26 mouse cellular contexts compared by ENCODE assay signal in genomic region chr9:90122246-90122740, GRCm38 (mm10). TPM values are rescaled to one million over a fixed set of nuclear protein-coding genes. Genes with fewer than 3 reads are reported as not detected.
DNase-seq lines count a peak whose midpoint lies in the region; ATAC-seq lines count a peak whose summit lies in the region.
"Had no signal": no experiment of that assay in that cellular context is flagged by ENCODE, and none has a peak within 500 bp of the region (broad histone marks: within the 10 kb centered on the region; RNA-seq: fewer than 3 reads in every experiment).

No protein-coding gene starts in this region.

- H3K9ac ChIP-seq in heart, embryonic 11.5 days (ENCODE audit: low read depth, low read length) = no peak overlapping the region
- no peak overlapping the region for H3K9ac ChIP-seq in midbrain, embryonic 16.5 days (ENCODE audit: low read depth, low read length)
- H3K9ac ChIP-seq: forebrain, embryonic 13.5 days; heart, embryonic 12.5 days; heart, embryonic 15.5 days; hindbrain, embryonic 13.5 days; intestine, embryonic 15.5 days had no signal

- no peaks in the 10 kb centered on the region for H3K4me1 ChIP-seq in heart, embryonic 11.5 days (ENCODE audit: control insufficient read depth, insufficient read depth, low read length)
- H3K4me1 ChIP-seq in megakaryocyte, embryonic 14.5 days = peaks cover 28% of the 10 kb centered on the region
- no peaks in the 10 kb centered on the region for H3K4me1 ChIP-seq in midbrain, embryonic 16.5 days (ENCODE audit: control insufficient read depth, insufficient read depth, low read length)

- no peak overlapping the region for H3K4me2 ChIP-seq in heart, embryonic 11.5 days
- no peak overlapping the region for H3K4me2 ChIP-seq in midbrain, embryonic 16.5 days (ENCODE audit: low read length)
- H3K4me2 ChIP-seq: forebrain, embryonic 13.5 days; heart, embryonic 12.5 days; heart, embryonic 15.5 days; hindbrain, embryonic 13.5 days; intestine, embryonic 15.5 days had no signal

- no peak for ATAC-seq in heart, embryonic 11.5 days (replicated peaks; ENCODE audit: insufficient number of reproducible peaks, low FRiP score, low TSS enrichment)
- no peak for ATAC-seq in megakaryocyte, adult 5-6 weeks (ENCODE audit: poor library complexity, severe bottlenecking)
- peak; percentile 20 for ATAC-seq in common myeloid progenitor, adult 5-6 weeks (replicated peaks; ENCODE audit: low read depth, poor library complexity, severe bottlenecking)
- ATAC-seq in midbrain, embryonic 16.5 days = no peak
- ATAC-seq: CD4-positive, CD25-positive, alpha-beta regulatory T cell, adult 4 months; forebrain, embryonic 13.5 days; forebrain, embryonic 16.5 days; hindbrain, embryonic 16.5 days; intestine, embryonic 15.5 days had no signal

- no peak overlapping the region for H3K4me3 ChIP-seq in heart, embryonic 11.5 days (ENCODE audit: low read depth, low read length)
- peak overlapping the region; percentile 53 for H3K4me3 ChIP-seq in megakaryocyte, embryonic 14.5 days (replicated peaks)
- no peak overlapping the region for H3K4me3 ChIP-seq in midbrain, embryonic 16.5 days (ENCODE audit: low read depth, low read length)
- H3K4me3 ChIP-seq: forebrain, embryonic 10.5 days; forebrain, embryonic 13.5 days; heart, embryonic 12.5 days; heart, embryonic 15.5 days; hindbrain, embryonic 10.5 days; hindbrain, embryonic 13.5 days; intestine, embryonic 15.5 days had no signal

- WGBS in heart, embryonic 11.5 days (ENCODE audit: insufficient replicate concordance) = 68% methylated on average over 4 of the region's 4 CpGs
- 80% methylated on average over 4 of the region's 4 CpGs for WGBS in midbrain, embryonic 16.5 days

- no peaks in the 10 kb centered on the region for H3K9me3 ChIP-seq in heart, embryonic 11.5 days (replicated peaks; ENCODE audit: control insufficient read depth, low read length)
- H3K9me3 ChIP-seq in megakaryocyte, embryonic 14.5 days = no peaks in the 10 kb centered on the region
- H3K9me3 ChIP-seq in midbrain, embryonic 16.5 days (replicated peaks; ENCODE audit: control insufficient read depth, low read length, poor library complexity, severe bottlenecking) = no peaks in the 10 kb centered on the region
- H3K9me3 ChIP-seq: forebrain, embryonic 10.5 days; forebrain, embryonic 13.5 days; heart, embryonic 12.5 days; heart, embryonic 15.5 days; hindbrain, embryonic 10.5 days; hindbrain, embryonic 13.5 days; intestine, embryonic 15.5 days had no signal

- H3K27me3 ChIP-seq in heart, embryonic 11.5 days (ENCODE audit: control insufficient read depth, insufficient read depth, low read length) = no peaks in the 10 kb centered on the region
- H3K27me3 ChIP-seq in megakaryocyte, embryonic 14.5 days (replicated peaks) = no peaks in the 10 kb centered on the region
- no peaks in the 10 kb centered on the region for H3K27me3 ChIP-seq in midbrain, embryonic 16.5 days (ENCODE audit: control insufficient read depth, insufficient read depth, low read depth, low read length)
- H3K27me3 ChIP-seq: forebrain, embryonic 13.5 days; heart, embryonic 12.5 days; intestine, embryonic 15.5 days had no signal

- H3K36me3 ChIP-seq in heart, embryonic 11.5 days (ENCODE audit: control insufficient read depth, insufficient read depth, low read length) = no peaks in the 10 kb centered on the region
- H3K36me3 ChIP-seq in megakaryocyte, embryonic 14.5 days (replicated peaks; ENCODE audit: low read length) = no peaks in the 10 kb centered on the region
- no peaks in the 10 kb centered on the region for H3K36me3 ChIP-seq in midbrain, embryonic 16.5 days (ENCODE audit: control insufficient read depth, insufficient read depth, low read length)
- H3K36me3 ChIP-seq: forebrain, embryonic 10.5 days; heart, embryonic 12.5 days; heart, embryonic 15.5 days; hindbrain, embryonic 10.5 days; hindbrain, embryonic 13.5 days; intestine, embryonic 15.5 days had no signal

- no peak overlapping the region for H3K27ac ChIP-seq in heart, embryonic 11.5 days (ENCODE audit: low read depth, low read length)
- no peak overlapping the region for H3K27ac ChIP-seq in midbrain, embryonic 16.5 days (ENCODE audit: low read length)
- H3K27ac ChIP-seq: forebrain, embryonic 10.5 days; forebrain, embryonic 13.5 days; heart, embryonic 15.5 days; hindbrain, embryonic 10.5 days; hindbrain, embryonic 13.5 days; intestine, embryonic 15.5 days had no signal

- DNase-seq in heart, adult 9 months (ENCODE audit: low spot score in 2 of 2) = peak; percentile 28 to 43
- DNase-seq: adrenal gland, adult 2 months; adrenal gland, postnatal 14 days; cerebellum, adult 11-12 months; cerebellum, adult 8-10 months; cerebellum, postnatal 10 days; cerebellum, postnatal 36 days; gastrocnemius, postnatal 10 days; gastrocnemius, postnatal 36 days; heart, postnatal 14 days had no signal

RNA-seq across cellular contexts. Expression of gene Morf4l1, which starts 7.7 kb away (rescaled TPM):
- 376 and 383 TPM in 2 replicates for polyA plus RNA-seq in heart, embryonic 11.5 days (2014; fragmentation: Nextera tagmentation; extraction: Ambion mirVana)
- polyA plus RNA-seq in megakaryocyte, embryonic 14.5 days (2012; ENCODE audit: insufficient read depth, low replicate concordance) = 32.1 and 75.8 TPM in 2 replicates
- total RNA-seq in megakaryocyte, adult 5-6 weeks (2015) = 322 and 341 TPM in 2 replicates
- 148 and 202 TPM in 2 replicates for total RNA-seq in megakaryocyte, adult 5-6 weeks (2017)
- total RNA-seq in common myeloid progenitor, adult 5-6 weeks (2017) = 262 and 283 TPM in 2 replicates
- 627 and 665 TPM in 2 replicates for polyA plus RNA-seq in midbrain, embryonic 16.5 days (2015; fragmentation: Nextera tagmentation; extraction: Ambion mirVana)

RNA-seq across cellular contexts. Expression of gene Adamts7, which starts 40.6 kb away (rescaled TPM):
- 4.2 and 4.9 TPM in 2 replicates for polyA plus RNA-seq in heart, embryonic 11.5 days (2014; fragmentation: Nextera tagmentation; extraction: Ambion mirVana)
- polyA plus RNA-seq in megakaryocyte, embryonic 14.5 days (2012; ENCODE audit: insufficient read depth, low replicate concordance) = 0.03 TPM in 1 of 2 replicates, not detected in the other
- total RNA-seq in megakaryocyte, adult 5-6 weeks (2015) = not detected in 2 replicates
- total RNA-seq in megakaryocyte, adult 5-6 weeks (2017) = 0.24 TPM in 1 of 2 replicates, not detected in the other
- total RNA-seq in common myeloid progenitor, adult 5-6 weeks (2017) = not detected in 2 replicates
- 7.0 and 8.8 TPM in 2 replicates for polyA plus RNA-seq in midbrain, embryonic 16.5 days (2015; fragmentation: Nextera tagmentation; extraction: Ambion mirVana)
- total RNA-seq: MEL had no signal
